Mouse (Mus musculus) liver, embryonic 11.5 days (tissue): Measurements from ENCODE around the gene Prcc. TPM values are rescaled to one million over a fixed set of nuclear protein-coding genes. Genes with fewer than 3 reads are reported as not detected.

Source experiments
- ATAC-seq: fragments of 200-750 bp; cut with Nextera tagmentation; replicated peaks from 2 replicates; pipeline ENCODE4 v1.8.0; 2017; ENCODE audit warnings: moderate number of reproducible peaks, mild to moderate bottlenecking, moderate TSS enrichment, moderate library complexity; ENCODE audit not compliant: low FRiP score
- DNase-seq: peaks from one replicate; pipeline ENCODE4 v3.0.0-alpha.2; 2017; ENCODE audit warnings: low spot score
- H3K27ac ChIP-seq: fragments of 300-500 bp; sonication (generic); 2 replicates; pipeline ENCODE4 v1.5.1; 2014; ENCODE audit warnings: mild to moderate bottlenecking, low read depth, low read length, control low read depth
- H3K27me3 ChIP-seq: fragments of 300-500 bp; sonication (generic); replicated peaks from 2 replicates; pipeline ENCODE4 v1.6.1; 2014; ENCODE audit warnings: low read length, mixed read lengths; ENCODE audit not compliant: control insufficient read depth, insufficient read depth
- H3K36me3 ChIP-seq: fragments of 300-500 bp; sonication (generic); 2 replicates; pipeline ENCODE4 v1.6.1; 2014; ENCODE audit warnings: mild to moderate bottlenecking, low read length, moderate library complexity, mixed read lengths; ENCODE audit not compliant: control insufficient read depth, insufficient read depth
- H3K4me1 ChIP-seq: fragments of 300-500 bp; sonication (generic); replicated peaks from 2 replicates; pipeline ENCODE4 v1.6.1; 2014; ENCODE audit warnings: low read length, mixed read lengths; ENCODE audit not compliant: control insufficient read depth, insufficient read depth
- H3K4me2 ChIP-seq: fragments of 300-500 bp; sonication (generic); 2 replicates; pipeline ENCODE4 v1.6.1; 2014; ENCODE audit warnings: mild to moderate bottlenecking, control low read depth, moderate library complexity
- H3K4me3 ChIP-seq: fragments of 300-500 bp; sonication (generic); 2 replicates; pipeline ENCODE4 v1.5.1; 2014; ENCODE audit warnings: low read depth, low read length, control low read depth
- H3K9ac ChIP-seq: fragments of 300-500 bp; sonication (generic); 2 replicates; pipeline ENCODE4 v1.6.1; 2014; ENCODE audit warnings: low read depth, low read length, control low read depth
- H3K9me3 ChIP-seq: fragments of 300-500 bp; sonication (generic); 2 replicates; pipeline ENCODE4 v1.6.1; 2016; ENCODE audit warnings: low read length, inconsistent platforms, mixed read lengths; ENCODE audit not compliant: control insufficient read depth
- WGBS: fragments of 180-500 bp; shearing (Covaris S2); extraction: QIAGEN DNeasy Blood & Tissue Kit; methylation state at CpG from one replicate; pipeline ENCODE4 v1.1.7; 2014; 5-methylcytosine and 5-hydroxymethylcytosine counted together
- polyA plus RNA-seq: library from polyadenylated mRNA; unstranded; fragments of >200 nt; fragmentation: Nextera tagmentation; extraction: Ambion mirVana; gene quantifications from 2 replicates; pipeline ENCODE4 v1.2.1, GENCODE M21; 2014

Gene Prcc
- polyA plus RNA-seq, 1 experiment from 2014 or later = 15.6 TPM

GRCm38 (mm10) chr3:87920270-87920943 is 35.0 kb upstream of the Prcc start:
- DNase-seq (no peak), ATAC-seq (no peak)
- peaks cover 3% of the 10 kb centered on the region; the same call in 1 of the 2 replicates for H3K4me1 ChIP-seq
- H3K36me3 ChIP-seq = peaks cover 46% of the 10 kb centered on the region
- H3K9me3 ChIP-seq = no peaks in the 10 kb centered on the region
- no peaks in the 10 kb centered on the region for H3K27me3 ChIP-seq
- no peak overlapping the region for H3K27ac ChIP-seq
- H3K4me2 ChIP-seq = peak overlapping the region; percentile 84
- WGBS = 57% methylated on average over 9 of the region's 9 CpGs
- peak overlapping the region; percentile 87 for H3K9ac ChIP-seq
- peak overlapping the region; percentile 73 for H3K4me3 ChIP-seq

- H3K36me3 ChIP-seq = peaks cover 47% of the 10 kb centered on the region
- ATAC-seq = peak; percentile 72
- under 1% methylated on average over 30 of the region's 30 CpGs for WGBS
- H3K27me3 ChIP-seq = no peaks in the 10 kb centered on the region
- peaks cover 3% of the 10 kb centered on the region; the same call in 1 of the 2 replicates for H3K4me1 ChIP-seq
- peak within 1 kb of the TSS; percentile 84 for H3K4me2 ChIP-seq
- peak within 1 kb of the TSS; percentile 73 for H3K4me3 ChIP-seq
- H3K27ac ChIP-seq = peak within 1 kb of the TSS; percentile 80
- H3K9me3 ChIP-seq = no peaks in the 10 kb centered on the region
- peak within 1 kb of the TSS; percentile 87 for H3K9ac ChIP-seq
- peak; percentile 78 for DNase-seq
These were observed 34.1 kb upstream of the Prcc start, which contains the start of gene Mrpl24 for GRCm38 (mm10) chr3:87919336-87920108. Mrpl24 (plus strand) TSS chr3:87919506.

GRCm38 (mm10) chr3:87918551-87918950 is 33.1 kb upstream of the Prcc start:
- ATAC-seq (no peak), DNase-seq (no peak)
- Histone ChIP-seq H3K36me3 (peaks cover 42% of the 10 kb centered on the region), H3K27ac (0 out of 2 replicates have a peak overlapping the region, but pooled peaks have one; percentile 38), H3K9me3 (no peaks in the 10 kb centered on the region), H3K27me3 (no peaks in the 10 kb centered on the region), H3K4me1 (peaks cover 3% of the 10 kb centered on the region; the same call in 1 of the 2 replicates), H3K4me3 (peak overlapping the region; percentile 73; the same call in 1 of the 2 replicates), H3K4me2 (peak overlapping the region; percentile 84), H3K9ac (no peak overlapping the region; the same call in 1 of the 2 replicates)
- WGBS = 82% methylated on average over 1 of the region's 1 CpGs

- ATAC-seq (no peak), DNase-seq (no peak)
- Histone ChIP-seq H3K4me2 (no peak overlapping the region), H3K9ac (no peak overlapping the region), H3K27me3 (no peaks in the 10 kb centered on the region), H3K4me3 (no peak overlapping the region), H3K9me3 (no peaks in the 10 kb centered on the region), H3K4me1 (peaks cover 11% of the 10 kb centered on the region; the same call in 1 of the 2 replicates), H3K27ac (no peak overlapping the region), H3K36me3 (peaks cover 37% of the 10 kb centered on the region)
- 86% methylated on average over 1 of the region's 1 CpGs for WGBS
These were observed 31.6 kb upstream of the Prcc start for GRCm38 (mm10) chr3:87916990-87917389.

GRCm38 (mm10) chr3:87913891-87914290 is 28.5 kb upstream of the Prcc start:
- Histone ChIP-seq H3K4me2 (no peak overlapping the region), H3K4me3 (no peak overlapping the region), H3K27ac (no peak overlapping the region), H3K4me1 (peaks cover 41% of the 10 kb centered on the region), H3K9me3 (no peaks in the 10 kb centered on the region), H3K9ac (no peak overlapping the region), H3K27me3 (no peaks in the 10 kb centered on the region), H3K36me3 (peaks cover 33% of the 10 kb centered on the region)
- DNase-seq (no peak), ATAC-seq (no peak)
- 83% methylated on average over 10 of the region's 10 CpGs for WGBS

- peaks cover 33% of the 10 kb centered on the region for H3K36me3 ChIP-seq
- ATAC-seq = no peak
- WGBS = 78% methylated on average over 7 of the region's 7 CpGs
- H3K4me2 ChIP-seq = no peak overlapping the region
- no peaks in the 10 kb centered on the region for H3K27me3 ChIP-seq
- H3K4me3 ChIP-seq = no peak overlapping the region
- H3K4me1 ChIP-seq = peaks cover 43% of the 10 kb centered on the region
- no peak overlapping the region for H3K9ac ChIP-seq
- DNase-seq = no peak
- no peaks in the 10 kb centered on the region for H3K9me3 ChIP-seq
- 0 out of 2 replicates have a peak overlapping the region, but pooled peaks have one; percentile 1 for H3K27ac ChIP-seq
These were observed 28.1 kb upstream of the Prcc start for GRCm38 (mm10) chr3:87913491-87913890.

- Histone ChIP-seq H3K4me3 (peak overlapping the region; percentile 100), H3K27me3 (no peaks in the 10 kb centered on the region), H3K36me3 (peaks cover 19% of the 10 kb centered on the region), H3K4me2 (peak overlapping the region; percentile 86), H3K4me1 (peaks cover 52% of the 10 kb centered on the region), H3K9me3 (no peaks in the 10 kb centered on the region), H3K27ac (peak overlapping the region; percentile 99), H3K9ac (peak overlapping the region; percentile 100)
- 18% methylated on average over 12 of the region's 12 CpGs for WGBS
- peak; percentile 8; the same call in 1 of the 2 replicates for ATAC-seq
- DNase-seq = peak; percentile 83
These were observed 25.2 kb upstream of the Prcc start for GRCm38 (mm10) chr3:87910573-87911141.

GRCm38 (mm10) chr3:87909874-87910273 is 24.5 kb upstream of the Prcc start:
- peaks cover 55% of the 10 kb centered on the region for H3K4me1 ChIP-seq
- ATAC-seq = no peak
- H3K4me3 ChIP-seq = peak overlapping the region; percentile 100
- H3K4me2 ChIP-seq = peak overlapping the region; percentile 86
- 12% methylated on average over 4 of the region's 4 CpGs for WGBS
- DNase-seq = no peak
- H3K9ac ChIP-seq = peak overlapping the region; percentile 100
- no peaks in the 10 kb centered on the region for H3K27me3 ChIP-seq
- H3K27ac ChIP-seq = peak overlapping the region; percentile 99
- peaks cover 15% of the 10 kb centered on the region for H3K36me3 ChIP-seq
- no peaks in the 10 kb centered on the region for H3K9me3 ChIP-seq
